Mouse (Mus musculus) myocyte (in vitro differentiated cells): ENCODE results near the gene 3110082I17Rik. TPM values are rescaled to one million over a fixed set of nuclear protein-coding genes. Genes with fewer than 3 reads are reported as not detected.

Source experiments
- H3K27me3 ChIP-seq: one replicate; pipeline ENCODE4 v1.6.1; 2011; ENCODE audit not compliant: control insufficient read depth, insufficient read depth, insufficient read length
- H3K36me3 ChIP-seq: one replicate; pipeline ENCODE4 v1.6.1; 2011; ENCODE audit not compliant: control insufficient read depth, insufficient read depth
- H3K4me2 ChIP-seq: one replicate; pipeline ENCODE4 v1.6.1; 2011; ENCODE audit warnings: low read depth, control low read depth
- H3K4me3 ChIP-seq: one replicate; pipeline ENCODE4 v1.5.1; 2011; ENCODE audit warnings: mild to moderate bottlenecking, control low read depth, moderate library complexity
- H3K79me2 ChIP-seq: one replicate; pipeline ENCODE4 v1.6.1; 2011; ENCODE audit not compliant: control insufficient read depth, insufficient read depth
- H3ac ChIP-seq: one replicate; pipeline ENCODE4 v1.6.1; 2011; ENCODE audit not compliant: control insufficient read depth, insufficient read length
- CEBPB ChIP-seq: IDR thresholded peaks from 2 replicates; pipeline ENCODE4 v1.6.1; 2011; ENCODE audit warnings: mild to moderate bottlenecking, moderate library complexity; ENCODE audit not compliant: poor library complexity, insufficient read depth, severe bottlenecking
- E2F4 ChIP-seq: IDR thresholded peaks from one replicate; pipeline ENCODE4 v1.6.1; 2011; ENCODE audit warnings: mild to moderate bottlenecking, control low read depth, moderate library complexity; ENCODE audit not compliant: insufficient read depth
- MAX ChIP-seq: IDR thresholded peaks from one replicate; pipeline ENCODE4 v1.6.1; 2011; ENCODE audit warnings: low read depth, mild to moderate bottlenecking, control low read depth
- MYOD1 ChIP-seq, 3 experiments: IDR thresholded peaks; one replicate each; pipeline ENCODE4 v1.6.1; 2011; ENCODE audit warnings: control low read depth in 2 of 3, low read depth in 2 of 3, mild to moderate bottlenecking in 2 of 3, moderate library complexity in 1 of 3; ENCODE audit not compliant: insufficient read length in 2 of 3, control insufficient read depth in 1 of 3
- MYOG ChIP-seq, 3 experiments: IDR thresholded peaks; one replicate each; pipeline ENCODE4 v1.6.1; 2011; ENCODE audit warnings: control low read depth in 2 of 3, low read depth in 2 of 3, mild to moderate bottlenecking in 2 of 3; ENCODE audit not compliant: insufficient read length in 2 of 3, control insufficient read depth in 1 of 3, insufficient read depth in 1 of 3
- POLR2A ChIP-seq: IDR thresholded peaks from one replicate; pipeline ENCODE4 v1.6.1; 2011; ENCODE audit warnings: low read depth, mild to moderate bottlenecking, control low read depth, moderate library complexity; ENCODE audit not compliant: insufficient read length
- POLR2AphosphoS2 ChIP-seq: IDR thresholded peaks from one replicate; pipeline ENCODE4 v1.6.1; 2011; ENCODE audit warnings: low read depth, control low read depth; ENCODE audit not compliant: insufficient read length
- REST ChIP-seq: IDR thresholded peaks from one replicate; pipeline ENCODE4 v1.6.1; 2011; ENCODE audit warnings: mild to moderate bottlenecking, control low read depth, moderate library complexity; ENCODE audit not compliant: insufficient read depth, insufficient read length
- SRF ChIP-seq: IDR thresholded peaks from one replicate; pipeline ENCODE4 v1.6.1; 2011; ENCODE audit warnings: low read depth; ENCODE audit not compliant: control insufficient read depth, insufficient read length
- TCF12 ChIP-seq: IDR thresholded peaks from one replicate; pipeline ENCODE4 v1.6.1; 2011; ENCODE audit warnings: mild to moderate bottlenecking, control low read depth; ENCODE audit not compliant: poor library complexity, insufficient read depth, severe bottlenecking
- TCF3 ChIP-seq: IDR thresholded peaks from one replicate; pipeline ENCODE4 v1.6.1; 2011; ENCODE audit warnings: low read depth, control low read depth; ENCODE audit not compliant: insufficient read length
- USF1 ChIP-seq: IDR thresholded peaks from one replicate; pipeline ENCODE4 v1.6.1; 2011; ENCODE audit warnings: low read depth, mild to moderate bottlenecking, control low read depth, moderate library complexity
- polyA plus RNA-seq: library from polyadenylated mRNA; unstranded; fragments of >200 nt; fragmentation: generic; extraction: Trizol; gene quantifications from one replicate; pipeline ENCODE4 v1.2.1, GENCODE M21; 2012; ENCODE audit warnings: missing spikeins

Gene 3110082I17Rik
- polyA plus RNA-seq, 1 experiment: 16.4 TPM

DNA sequence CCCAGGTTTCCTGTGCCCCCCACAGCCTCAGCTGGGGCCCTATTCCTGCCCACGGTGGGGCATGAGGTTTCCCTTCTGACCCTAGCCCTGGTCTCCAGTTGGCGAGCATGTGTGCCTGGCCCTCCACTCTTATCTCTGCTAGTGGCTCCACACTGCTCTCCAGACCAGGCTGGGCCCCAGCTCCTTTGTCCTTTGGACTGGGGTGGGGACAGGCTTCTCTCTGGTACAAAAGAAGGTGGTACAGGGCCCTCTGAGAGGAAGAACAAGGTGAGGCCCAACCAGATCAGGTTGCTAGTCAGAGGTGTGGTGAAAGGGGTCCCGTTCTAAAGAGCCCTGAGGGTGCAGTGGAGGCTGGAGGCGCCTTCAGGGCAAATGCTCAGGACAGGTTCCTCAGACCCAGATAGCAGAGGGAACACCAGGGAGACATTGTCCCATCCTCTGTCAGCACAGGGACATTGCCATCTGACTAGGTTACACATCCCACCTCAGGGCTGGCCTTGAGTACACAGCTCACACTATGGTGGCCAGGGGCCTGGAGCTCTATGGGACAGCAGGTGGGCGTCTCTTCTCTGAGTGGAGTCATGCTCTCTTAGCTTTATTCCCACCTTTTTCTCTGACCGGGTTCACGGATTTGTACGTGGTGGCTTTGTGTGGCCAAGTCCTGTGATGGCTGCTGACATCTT is 127.6 kb downstream of the 3110082I17Rik start:
- H3ac ChIP-seq: no peak overlapping the region

DNA sequence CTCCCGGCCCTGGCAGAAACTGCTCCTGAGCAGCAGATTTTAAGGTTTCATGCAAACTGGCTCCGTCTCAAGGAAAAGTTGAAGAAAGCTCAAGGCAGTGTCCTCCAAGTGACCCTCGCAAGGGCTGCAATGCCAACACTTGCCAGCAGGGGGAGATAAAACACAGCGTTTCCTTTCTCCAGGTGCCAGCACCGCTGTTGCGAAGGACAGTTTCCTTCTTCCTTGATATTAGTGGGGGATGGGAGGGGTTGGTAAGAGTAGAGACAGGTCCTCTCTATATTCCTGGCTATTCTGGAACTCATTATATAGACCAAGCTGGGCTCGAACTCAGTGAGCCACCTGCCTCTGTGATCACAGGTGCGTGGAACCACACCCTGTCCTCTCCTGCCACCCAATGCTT is 128.6 kb downstream of the 3110082I17Rik start:
- H3ac ChIP-seq: no peak overlapping the region
- H3K4me2 ChIP-seq: no peak overlapping the region
- no peak for TF ChIP-seq MYOD1 (IDR thresholded peaks at IDR 0.05; ENCODE audit: control insufficient read depth in 1 of 3, insufficient read length in 2 of 3, low read depth in 2 of 3)
- no peak for TF ChIP-seq MAX
- H3K4me3 ChIP-seq: no peak overlapping the region
- no peaks in the 10 kb centered on the region for H3K36me3 ChIP-seq
- no peaks in the 10 kb centered on the region for H3K79me2 ChIP-seq
- peaks cover 4% of the 10 kb centered on the region for H3K27me3 ChIP-seq

More for the DNA sequence above, 127.6 kb downstream of the 3110082I17Rik start:
- Histone ChIP-seq H3K4me3 (no peak overlapping the region), H3K4me2 (no peak overlapping the region), H3K36me3 (no peaks in the 10 kb centered on the region), H3K27me3 (peaks cover 4% of the 10 kb centered on the region), H3K79me2 (no peaks in the 10 kb centered on the region)
- TF ChIP-seq MAX (no peak), TCF12 (no peak), SRF (no peak), TCF3 (no peak), E2F4 (no peak), POLR2A (no peak), MYOD1 (IDR thresholded peaks at IDR 0.05; ENCODE audit: control insufficient read depth in 1 of 3, insufficient read length in 2 of 3, low read depth in 2 of 3) (no peak), CEBPB (no peak), USF1 (no peak), REST (no peak), POLR2AphosphoS2 (no peak), MYOG (IDR thresholded peaks at IDR 0.05; ENCODE audit: control insufficient read depth in 1 of 3, insufficient read depth in 1 of 3, insufficient read length in 2 of 3, low read depth in 2 of 3) (no peak)

DNA sequence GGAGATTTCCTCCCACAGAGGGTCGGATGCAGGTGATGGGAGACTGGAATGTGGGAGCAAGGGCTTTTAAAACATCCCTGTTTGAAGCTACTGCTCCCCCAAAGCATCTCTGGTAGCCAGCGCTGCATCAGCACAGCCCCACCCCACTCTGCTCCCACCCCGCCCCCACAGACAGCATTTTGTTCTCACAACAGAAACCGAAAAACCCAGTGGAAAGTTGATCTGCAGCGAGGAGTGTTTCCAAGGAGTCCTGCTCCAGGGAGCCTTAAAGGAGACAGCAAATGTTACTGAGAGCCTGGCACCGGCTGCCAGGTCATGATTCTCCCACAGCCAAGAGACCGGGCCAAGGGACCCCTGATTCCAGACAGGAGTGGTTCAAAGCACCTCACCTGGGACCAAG is 129.6 kb downstream of the 3110082I17Rik start:
- Histone ChIP-seq H3K4me3 (no peak overlapping the region), H3K79me2 (no peaks in the 10 kb centered on the region), H3ac (no peak overlapping the region), H3K4me2 (no peak overlapping the region), H3K36me3 (no peaks in the 10 kb centered on the region), H3K27me3 (peaks cover 7% of the 10 kb centered on the region)
- no peak for TF ChIP-seq SRF
- TF ChIP-seq TCF12: no peak
- no peak for TF ChIP-seq MAX
- no peak for TF ChIP-seq POLR2A
- no peak for TF ChIP-seq USF1
- TF ChIP-seq MYOD1 (IDR thresholded peaks at IDR 0.05; ENCODE audit: control insufficient read depth in 1 of 3, insufficient read length in 2 of 3, low read depth in 2 of 3): no peak
- TF ChIP-seq MYOG (IDR thresholded peaks at IDR 0.05; ENCODE audit: control insufficient read depth in 1 of 3, insufficient read depth in 1 of 3, insufficient read length in 2 of 3, low read depth in 2 of 3): no peak
- no peak for TF ChIP-seq CEBPB
- TF ChIP-seq POLR2AphosphoS2: no peak
- TF ChIP-seq REST: no peak
- TF ChIP-seq TCF3: no peak

DNA sequence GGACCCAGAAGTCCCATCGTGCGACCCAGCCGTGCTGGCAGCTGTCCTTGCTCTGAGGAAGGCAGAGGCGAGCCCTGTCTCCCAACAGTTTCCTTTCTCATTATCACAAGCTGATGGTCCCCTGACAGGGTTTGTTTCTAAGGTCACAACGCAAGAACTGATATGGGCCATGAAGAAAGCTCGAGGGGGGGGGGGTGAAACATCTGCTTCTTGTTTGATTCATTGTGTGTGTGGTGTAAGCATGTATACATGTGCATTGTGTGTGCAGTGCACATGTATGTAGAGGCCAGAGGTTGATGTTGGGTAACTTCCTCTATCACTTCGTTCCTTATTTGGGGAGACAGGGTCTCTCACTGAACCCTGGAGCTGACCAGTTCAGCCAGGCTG is 132.7 kb downstream of the 3110082I17Rik start:
- H3K4me2 ChIP-seq: no peak overlapping the region
- H3K79me2 ChIP-seq: no peaks in the 10 kb centered on the region
- H3K4me3 ChIP-seq: no peak overlapping the region
- H3ac ChIP-seq: no peak overlapping the region
- TF ChIP-seq MAX: no peak
- TF ChIP-seq MYOD1 (IDR thresholded peaks at IDR 0.05; ENCODE audit: control insufficient read depth in 1 of 3, insufficient read length in 2 of 3, low read depth in 2 of 3): no peak
- TF ChIP-seq CEBPB: no peak
- TF ChIP-seq TCF12: no peak
- no peak for TF ChIP-seq POLR2AphosphoS2
- TF ChIP-seq E2F4: no peak
- no peak for TF ChIP-seq TCF3
- TF ChIP-seq USF1: no peak
- TF ChIP-seq MYOG (IDR thresholded peaks at IDR 0.05; ENCODE audit: control insufficient read depth in 1 of 3, insufficient read depth in 1 of 3, insufficient read length in 2 of 3, low read depth in 2 of 3): no peak
- TF ChIP-seq POLR2A: no peak
- TF ChIP-seq SRF: no peak
- H3K27me3 ChIP-seq: peaks cover 38% of the 10 kb centered on the region
- H3K36me3 ChIP-seq: no peaks in the 10 kb centered on the region

DNA sequence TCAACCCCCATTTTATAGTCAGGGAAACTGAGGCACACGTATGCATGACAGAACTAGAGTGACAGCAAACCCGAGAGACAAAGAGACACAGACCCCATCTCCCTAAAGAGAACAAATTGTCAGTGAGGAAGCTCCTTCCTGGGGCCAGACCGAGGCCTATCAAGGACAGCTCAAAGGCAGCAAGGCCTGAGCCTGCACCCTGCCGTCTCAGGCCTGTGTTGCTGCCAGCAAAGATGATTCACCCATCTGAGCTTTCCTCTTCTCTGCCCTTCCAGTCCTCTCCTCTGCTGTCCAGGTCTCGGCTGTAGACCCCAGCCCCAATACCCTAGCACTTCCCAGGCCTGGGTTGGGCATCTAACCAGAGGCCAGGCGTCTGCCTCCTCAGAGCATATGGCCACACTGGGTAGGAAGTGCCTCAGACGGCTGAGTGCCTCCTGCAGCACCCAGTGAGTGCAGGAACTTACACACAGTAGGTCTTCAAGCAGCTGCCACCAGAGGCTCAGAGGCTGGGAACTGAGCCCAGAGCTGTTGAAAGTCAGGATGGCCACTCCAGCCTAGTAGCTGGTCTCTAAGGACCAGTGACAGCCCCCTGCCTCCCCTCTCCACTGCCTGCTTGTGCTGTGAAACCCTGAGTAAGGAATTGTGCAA is 133.2 kb downstream of the 3110082I17Rik start:
- no peak overlapping the region for H3K4me2 ChIP-seq
- H3K4me3 ChIP-seq: no peak overlapping the region
- peaks cover 42% of the 10 kb centered on the region for H3K27me3 ChIP-seq
- no peak overlapping the region for H3ac ChIP-seq
- H3K79me2 ChIP-seq: no peaks in the 10 kb centered on the region
- H3K36me3 ChIP-seq: no peaks in the 10 kb centered on the region
- TF ChIP-seq POLR2A: no peak
- TF ChIP-seq SRF: no peak
- TF ChIP-seq REST: no peak
- TF ChIP-seq MAX: no peak
- no peak for TF ChIP-seq MYOG (IDR thresholded peaks at IDR 0.05; ENCODE audit: control insufficient read depth in 1 of 3, insufficient read depth in 1 of 3, insufficient read length in 2 of 3, low read depth in 2 of 3)
- no peak for TF ChIP-seq MYOD1 (IDR thresholded peaks at IDR 0.05; ENCODE audit: control insufficient read depth in 1 of 3, insufficient read length in 2 of 3, low read depth in 2 of 3)
- TF ChIP-seq CEBPB: no peak
- no peak for TF ChIP-seq POLR2AphosphoS2
- no peak for TF ChIP-seq TCF12
- TF ChIP-seq E2F4: no peak
- no peak for TF ChIP-seq USF1
- TF ChIP-seq TCF3: no peak
